Mouse (Mus musculus): Measurements from ENCODE around the gene C77080. TPM values are rescaled to one million over a fixed set of nuclear protein-coding genes. Genes with fewer than 3 reads are reported as not detected.

C77080 gene
- polyA plus RNA-seq, 1 experiment from 2014 or later, result 4.4 TPM

DNA sequence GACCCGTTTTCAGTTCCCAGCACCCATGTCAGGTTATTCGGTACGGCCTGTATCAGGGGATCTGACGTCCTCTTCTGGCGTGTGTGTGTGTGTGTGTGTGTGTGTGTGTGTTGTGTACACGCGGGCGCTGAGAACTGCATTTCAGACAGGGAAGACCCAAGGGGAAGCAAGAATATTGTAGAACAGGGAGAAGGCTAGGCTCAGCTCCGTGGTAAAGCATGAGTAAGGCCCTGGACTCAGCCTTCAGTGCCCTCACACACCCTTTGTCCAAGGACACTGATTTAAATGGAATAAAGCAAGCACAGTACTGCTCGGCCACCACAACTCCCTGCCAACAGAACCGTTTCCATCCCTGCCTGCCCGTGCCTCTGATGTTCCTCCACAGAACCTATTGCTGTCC is 70.7 kb downstream of the C77080 start:
- Histone ChIP-seq H3K4me1 (peaks cover 25% of the 10 kb centered on the region), H3K27ac (peak overlapping the region; percentile 85; the same call in 1 of the 2 replicates), H3K9me3 (no peaks in the 10 kb centered on the region), H3K27me3 (no peaks in the 10 kb centered on the region), H3K9ac (peak overlapping the region; percentile 83), H3K4me2 (peak overlapping the region; percentile 92), H3K36me3 (replicated peaks) (peaks cover 7% of the 10 kb centered on the region), H3K4me3 (replicated peaks) (peak overlapping the region; percentile 90)
- no peak for ATAC-seq (ENCODE audit: low FRiP score)
- WGBS, result 6% methylated on average over 12 of the region's 12 CpGs

DNA sequence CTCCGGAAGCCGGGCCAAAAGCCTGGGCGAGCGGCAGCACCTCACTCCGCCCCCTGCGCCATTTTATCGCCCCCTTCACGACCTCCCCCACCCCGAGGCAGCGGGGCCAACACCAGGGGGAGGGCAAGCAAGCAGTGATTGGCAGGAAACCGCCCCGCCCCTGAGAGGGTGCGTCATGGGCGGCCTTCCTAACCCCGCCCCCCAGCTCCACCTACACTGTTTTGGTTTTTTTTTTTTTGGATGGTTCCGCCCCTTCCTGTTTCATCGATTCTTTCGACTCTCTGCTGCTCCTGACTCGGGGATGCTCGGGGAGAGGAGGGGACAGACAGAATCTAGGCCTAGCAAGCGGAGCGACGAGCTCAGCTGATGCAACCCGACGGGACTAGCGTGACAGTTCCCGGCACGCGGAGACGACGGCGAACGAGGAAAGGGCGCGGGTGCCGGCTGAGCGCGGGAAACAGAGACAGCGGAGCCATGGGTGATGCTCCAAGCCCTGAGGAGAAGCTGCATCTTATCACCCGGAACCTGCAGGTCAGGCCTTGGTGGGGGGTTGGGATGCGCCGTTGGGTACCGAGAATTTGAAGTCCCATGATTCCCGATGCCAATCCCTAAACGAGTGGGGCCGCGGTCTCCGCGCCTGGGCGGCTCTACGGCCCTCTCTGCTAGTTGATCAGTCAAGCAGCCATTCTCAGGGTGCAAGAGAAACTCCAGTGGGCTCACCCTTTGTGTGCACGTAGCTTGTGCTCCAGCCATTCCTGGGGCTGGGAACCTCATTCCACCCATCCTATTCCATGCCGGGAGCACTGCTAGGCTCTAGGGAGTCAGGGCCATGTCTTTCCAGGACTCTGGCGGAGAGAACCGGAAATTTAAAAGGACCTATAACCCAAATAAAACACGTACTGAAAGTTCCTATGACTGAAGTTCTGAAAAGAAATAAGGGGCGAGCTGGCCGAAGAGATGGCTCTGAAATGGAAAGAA is 71.4 kb downstream of the C77080 start, which contains the start of the genes S100pbp and Yars:
Gene S100pbp, minus strand, starts transcription at position 186 of the 978 bp plus-strand sequence.
Gene Yars, plus strand, starts transcription at position 219 of the 978 bp plus-strand sequence.
- peak; percentile 86 for ATAC-seq (ENCODE audit: low FRiP score)
- Histone ChIP-seq H3K9ac (peak within 1 kb of the TSS; percentile 93), H3K36me3 (replicated peaks) (peaks cover 7% of the 10 kb centered on the region), H3K27me3 (no peaks in the 10 kb centered on the region), H3K4me2 (peak within 1 kb of the TSS; percentile 92), H3K27ac (peak within 1 kb of the TSS; percentile 91), H3K4me1 (peaks cover 25% of the 10 kb centered on the region), H3K4me3 (replicated peaks) (peak within 1 kb of the TSS; percentile 90), H3K9me3 (no peaks in the 10 kb centered on the region)
- WGBS, result under 1% methylated on average over 53 of the region's 58 CpGs

DNA sequence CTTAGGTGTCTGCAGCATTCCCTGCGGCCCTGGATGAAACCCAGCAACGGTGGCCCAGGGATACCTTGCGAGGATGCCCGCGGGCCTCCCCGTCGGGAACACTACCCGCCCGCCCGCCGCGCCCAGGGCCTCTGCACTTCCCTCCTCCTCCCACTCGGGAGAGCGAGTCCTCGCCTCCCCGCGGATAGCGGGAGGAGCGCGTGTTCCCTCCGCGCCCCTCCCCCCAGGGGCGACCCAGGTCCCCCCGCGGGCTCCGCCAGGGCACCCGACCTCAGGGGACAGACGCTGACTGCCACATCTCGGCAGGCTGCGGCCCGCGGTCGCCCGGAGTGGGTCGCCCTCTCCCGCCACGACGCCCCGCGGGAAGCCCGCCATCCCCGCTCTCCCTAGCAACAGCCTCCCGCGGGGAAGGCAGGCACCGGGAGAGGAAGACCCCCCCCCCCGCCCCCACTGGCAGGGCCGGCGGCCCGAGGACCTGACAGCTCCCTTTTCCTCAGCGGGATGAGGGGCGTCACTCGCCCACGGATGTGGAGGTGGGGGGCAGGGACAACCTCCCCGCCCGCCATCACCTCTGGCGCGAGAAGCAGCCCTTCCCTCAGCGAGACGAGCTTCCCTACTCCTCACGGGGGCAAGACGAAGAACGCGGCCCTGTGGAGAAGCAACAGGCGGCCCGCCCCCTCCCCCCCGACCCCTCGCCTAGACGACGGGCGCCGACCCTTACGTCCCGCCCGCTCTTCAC is 72.2 kb downstream of the C77080 start:
- Histone ChIP-seq H3K4me3 (replicated peaks) (peak overlapping the region; percentile 90), H3K9me3 (no peaks in the 10 kb centered on the region), H3K4me1 (peaks cover 25% of the 10 kb centered on the region), H3K4me2 (peak overlapping the region; percentile 92), H3K27ac (peak overlapping the region; percentile 91), H3K36me3 (replicated peaks) (peaks cover 7% of the 10 kb centered on the region), H3K27me3 (no peaks in the 10 kb centered on the region), H3K9ac (peak overlapping the region; percentile 93)
- ATAC-seq (ENCODE audit: low FRiP score), result peak; percentile 86
- under 1% methylated on average over 58 of the region's 74 CpGs for WGBS

DNA sequence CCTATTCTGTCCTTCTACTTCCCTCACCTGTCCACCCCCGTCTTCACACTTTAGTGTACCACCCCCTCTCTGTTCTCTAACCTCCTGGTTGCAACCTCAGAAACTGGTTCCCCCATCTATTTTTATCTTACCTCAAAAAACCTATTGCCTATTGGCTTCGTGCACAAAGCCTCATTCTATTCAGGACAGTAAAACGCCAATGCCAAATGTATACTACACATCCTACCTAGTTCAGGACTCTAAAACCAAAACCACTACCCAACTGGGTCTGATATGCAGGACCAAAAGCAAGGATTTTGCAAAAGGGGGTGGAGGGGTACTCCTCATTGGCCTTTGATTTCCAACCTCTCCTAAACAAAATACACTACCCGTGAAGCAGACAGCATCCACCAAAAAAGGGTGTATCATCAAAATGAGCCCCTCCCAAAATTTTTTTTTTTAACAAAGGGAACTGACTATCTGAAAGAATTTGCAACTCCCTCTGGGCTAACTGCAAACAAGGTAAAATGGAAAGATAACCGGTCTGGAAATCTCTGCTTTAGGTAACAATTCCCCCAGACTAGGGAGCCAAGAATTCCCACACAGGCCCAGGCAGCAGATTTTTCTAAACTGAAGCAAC is 73.1 kb downstream of the C77080 start:
- Histone ChIP-seq H3K9me3 (no peaks in the 10 kb centered on the region), H3K36me3 (replicated peaks) (peaks cover 6% of the 10 kb centered on the region), H3K4me3 (replicated peaks) (peak overlapping the region; percentile 90), H3K4me1 (peaks cover 25% of the 10 kb centered on the region), H3K27me3 (no peaks in the 10 kb centered on the region), H3K9ac (peak overlapping the region; percentile 93), H3K27ac (peak overlapping the region; percentile 91; the same call in 1 of the 2 replicates), H3K4me2 (peak overlapping the region; percentile 92)
- no peak for ATAC-seq (ENCODE audit: low FRiP score)
- WGBS, result 44% methylated on average over 5 of the region's 5 CpGs

DNA sequence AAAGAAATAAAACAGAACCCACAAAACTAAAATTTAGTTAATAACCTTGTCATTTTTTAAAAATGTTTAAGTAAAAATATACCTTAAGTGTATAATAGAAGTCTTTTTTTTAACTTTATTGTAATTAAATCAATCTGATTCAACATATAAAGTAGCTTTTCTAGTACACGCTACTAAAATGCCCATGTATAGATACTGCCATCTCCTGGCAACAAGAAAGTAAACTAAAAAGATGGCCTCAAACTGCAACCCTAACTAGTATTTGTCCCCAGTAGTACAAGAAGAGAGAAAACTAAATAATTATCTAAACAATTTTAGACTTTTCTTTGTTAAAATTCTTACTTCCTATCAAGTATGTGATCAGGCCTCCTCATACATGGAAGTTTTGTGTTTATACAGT is 81.6 kb downstream of the C77080 start:
- WGBS, result 69% methylated on average over 1 of the region's 1 CpGs
- no peak for ATAC-seq (ENCODE audit: low FRiP score)
- Histone ChIP-seq H3K27me3 (no peaks in the 10 kb centered on the region), H3K4me1 (no peaks in the 10 kb centered on the region), H3K27ac (no peak overlapping the region), H3K4me3 (replicated peaks) (no peak overlapping the region), H3K9ac (no peak overlapping the region), H3K9me3 (no peaks in the 10 kb centered on the region), H3K4me2 (no peak overlapping the region), H3K36me3 (replicated peaks) (peaks cover 48% of the 10 kb centered on the region)

DNA sequence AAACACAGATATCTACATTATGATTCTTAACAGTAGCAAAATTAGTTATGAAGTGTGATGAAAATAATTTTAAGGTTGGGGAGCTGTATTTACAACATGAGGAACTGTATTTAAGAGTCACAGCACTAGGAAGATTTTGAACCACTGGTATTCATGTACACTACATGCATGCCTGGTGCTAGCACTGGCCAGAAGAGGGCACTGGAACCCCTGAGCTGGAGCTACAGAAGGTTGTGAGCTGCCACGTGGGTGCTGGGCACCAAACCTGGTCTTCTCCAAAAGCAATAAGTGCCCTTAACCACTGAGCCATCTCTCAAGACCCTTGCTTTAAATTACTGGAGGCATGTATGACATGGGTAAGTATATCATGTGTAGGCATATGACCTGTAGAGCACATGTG is 88.7 kb downstream of the C77080 start:
- Histone ChIP-seq H3K4me1 (no peaks in the 10 kb centered on the region), H3K9ac (no peak overlapping the region), H3K4me3 (replicated peaks) (no peak overlapping the region), H3K36me3 (replicated peaks) (peaks cover 48% of the 10 kb centered on the region), H3K9me3 (no peaks in the 10 kb centered on the region), H3K4me2 (no peak overlapping the region), H3K27ac (no peak overlapping the region), H3K27me3 (no peaks in the 10 kb centered on the region)
- 78% methylated on average over 1 of the region's 1 CpGs for WGBS
- ATAC-seq (ENCODE audit: low FRiP score), result no peak

Small RNA genes within 50 kb of the gene (microRNA-seq; reads per million reads assigned to microRNA genes)
- not detected for gene Gm22994

Other genes starting within 250 kb of the C77080 start
- 14.3 and 15.6 TPM in 2 replicates for gene Rnf19b, start 203.1 kb downstream of the C77080 start, polyA plus RNA-seq (2016; fragmentation: Nextera tagmentation; extraction: Ambion mirVana)
- 0.54 and 1.9 TPM in 2 replicates for gene Tmem54, start 155.9 kb downstream of the C77080 start, polyA plus RNA-seq (2016; fragmentation: Nextera tagmentation; extraction: Ambion mirVana)
- 6.0 and 6.4 TPM in 2 replicates for gene Hpca, start 139.4 kb downstream of the C77080 start, polyA plus RNA-seq (2016; fragmentation: Nextera tagmentation; extraction: Ambion mirVana)
- gene Fndc5, start 124.4 kb downstream of the C77080 start, polyA plus RNA-seq (2016; fragmentation: Nextera tagmentation; extraction: Ambion mirVana), result 0.86 and 1.1 TPM in 2 replicates
- gene S100pbp, start 71.7 kb downstream of the C77080 start, polyA plus RNA-seq (2016; fragmentation: Nextera tagmentation; extraction: Ambion mirVana), result 26.2 and 31.6 TPM in 2 replicates
- gene Yars, start 71.6 kb downstream of the C77080 start, polyA plus RNA-seq (2016; fragmentation: Nextera tagmentation; extraction: Ambion mirVana), result 103 TPM in 2 replicates
- 0.29 and 0.40 TPM in 2 replicates for gene Sync, start 26.2 kb upstream of the C77080 start, polyA plus RNA-seq (2016; fragmentation: Nextera tagmentation; extraction: Ambion mirVana)
- 525 and 575 TPM in 2 replicates for gene Rbbp4, start 74.0 kb upstream of the C77080 start, polyA plus RNA-seq (2016; fragmentation: Nextera tagmentation; extraction: Ambion mirVana)
- 35.2 and 36.2 TPM in 2 replicates for gene Zbtb8os, start 74.3 kb upstream of the C77080 start, polyA plus RNA-seq (2016; fragmentation: Nextera tagmentation; extraction: Ambion mirVana)
- 10.6 and 10.9 TPM in 2 replicates for gene Zbtb8a, start 116.7 kb upstream of the C77080 start, polyA plus RNA-seq (2016; fragmentation: Nextera tagmentation; extraction: Ambion mirVana)
- 2.8 and 3.2 TPM in 2 replicates for gene Zbtb8b, start 179.4 kb upstream of the C77080 start, polyA plus RNA-seq (2016; fragmentation: Nextera tagmentation; extraction: Ambion mirVana)
- 27.3 and 29.4 TPM in 2 replicates for gene Bsdc1, start 200.2 kb upstream of the C77080 start, polyA plus RNA-seq (2016; fragmentation: Nextera tagmentation; extraction: Ambion mirVana)
- gene Tssk3, start 229.6 kb upstream of the C77080 start, polyA plus RNA-seq (2016; fragmentation: Nextera tagmentation; extraction: Ambion mirVana), result not detected in 2 replicates
- not detected in 2 replicates for gene Fam229a, start 229.8 kb upstream of the C77080 start, polyA plus RNA-seq (2016; fragmentation: Nextera tagmentation; extraction: Ambion mirVana)

Measured in forebrain, embryonic 12.5 days (tissue).